Mouse (Mus musculus): ENCODE measurements at regions not wholly inside any gene's neighbourhood (a gene's known extent, or its start where the extent isn't known, plus 50 kb on each side); places are given as distances from the start of the nearest gene placed in this dataset.

- TF ChIP-seq CTCF (IDR thresholded peaks at IDR 0.05; ENCODE audit: low read depth, low read length) (no peak), GATA1 (IDR thresholded peaks at IDR 0.05; ENCODE audit: borderline replicate concordance, low read length) (no peak), POLR2AphosphoS5 (IDR thresholded peaks at IDR 0.05; ENCODE audit: insufficient replicate concordance, low read depth, low read length) (no peak), TAL1 (conservative IDR thresholded peaks at IDR 0.05; ENCODE audit: low read depth, low read length) (no peak), GATA2 (IDR thresholded peaks at IDR 0.05; ENCODE audit: borderline replicate concordance, low read depth, low read length) (no peak)
Measured at GRCm38 (mm10) chr9:67121691-67122090, 72.5 kb upstream of the Tpm1 start.

All from G1E (cell line).